Mouse (Mus musculus) midbrain, embryonic 13.5 days (tissue): ENCODE measurements at regions not wholly inside any gene's neighbourhood (a gene's known extent, or its start where the extent isn't known, plus 50 kb on each side); places are given as distances from the start of the nearest gene placed in this dataset.

Experiments
- ATAC-seq: fragments of 200-750 bp; cut with Nextera tagmentation; 2 replicates; pipeline ENCODE4 v1.8.0; 2017; ENCODE audit warnings: mild to moderate bottlenecking, moderate TSS enrichment, moderate library complexity
- H3K27ac ChIP-seq: fragments of 300-500 bp; sonication (generic); 2 replicates; pipeline ENCODE4 v1.5.1; 2015; ENCODE audit warnings: inconsistent platforms, mild to moderate bottlenecking, moderate library complexity
- H3K27me3 ChIP-seq: fragments of 300-500 bp; sonication (generic); 2 replicates; pipeline ENCODE4 v1.6.1; 2015; ENCODE audit warnings: mild to moderate bottlenecking, inconsistent platforms
- H3K36me3 ChIP-seq: fragments of 300-500 bp; sonication (generic); 2 replicates; pipeline ENCODE4 v1.6.1; 2015; ENCODE audit warnings: mild to moderate bottlenecking, inconsistent platforms
- H3K4me1 ChIP-seq: fragments of 300-500 bp; sonication (generic); replicated peaks from 2 replicates; pipeline ENCODE4 v1.6.1; 2015; ENCODE audit warnings: inconsistent platforms
- H3K4me2 ChIP-seq: fragments of 300-500 bp; sonication (generic); replicated peaks from 2 replicates; pipeline ENCODE4 v1.6.1; 2015; ENCODE audit warnings: moderate library complexity, mild to moderate bottlenecking, inconsistent platforms
- H3K4me3 ChIP-seq: fragments of 300-500 bp; sonication (generic); replicated peaks from 2 replicates; pipeline ENCODE4 v1.5.1; 2015; ENCODE audit warnings: mild to moderate bottlenecking, inconsistent platforms
- H3K9ac ChIP-seq: fragments of 300-500 bp; sonication (generic); replicated peaks from 2 replicates; pipeline ENCODE4 v1.6.1; 2015; ENCODE audit warnings: mild to moderate bottlenecking, inconsistent platforms
- H3K9me3 ChIP-seq: fragments of 300-500 bp; sonication (generic); 2 replicates; pipeline ENCODE4 v1.6.1; 2016; ENCODE audit warnings: mild to moderate bottlenecking, inconsistent platforms
- WGBS: fragments of 180-500 bp; shearing (Covaris S2); methylation state at CpG from one replicate; pipeline ENCODE4 v1.1.7; 2015; 5-methylcytosine and 5-hydroxymethylcytosine counted together

DNA sequence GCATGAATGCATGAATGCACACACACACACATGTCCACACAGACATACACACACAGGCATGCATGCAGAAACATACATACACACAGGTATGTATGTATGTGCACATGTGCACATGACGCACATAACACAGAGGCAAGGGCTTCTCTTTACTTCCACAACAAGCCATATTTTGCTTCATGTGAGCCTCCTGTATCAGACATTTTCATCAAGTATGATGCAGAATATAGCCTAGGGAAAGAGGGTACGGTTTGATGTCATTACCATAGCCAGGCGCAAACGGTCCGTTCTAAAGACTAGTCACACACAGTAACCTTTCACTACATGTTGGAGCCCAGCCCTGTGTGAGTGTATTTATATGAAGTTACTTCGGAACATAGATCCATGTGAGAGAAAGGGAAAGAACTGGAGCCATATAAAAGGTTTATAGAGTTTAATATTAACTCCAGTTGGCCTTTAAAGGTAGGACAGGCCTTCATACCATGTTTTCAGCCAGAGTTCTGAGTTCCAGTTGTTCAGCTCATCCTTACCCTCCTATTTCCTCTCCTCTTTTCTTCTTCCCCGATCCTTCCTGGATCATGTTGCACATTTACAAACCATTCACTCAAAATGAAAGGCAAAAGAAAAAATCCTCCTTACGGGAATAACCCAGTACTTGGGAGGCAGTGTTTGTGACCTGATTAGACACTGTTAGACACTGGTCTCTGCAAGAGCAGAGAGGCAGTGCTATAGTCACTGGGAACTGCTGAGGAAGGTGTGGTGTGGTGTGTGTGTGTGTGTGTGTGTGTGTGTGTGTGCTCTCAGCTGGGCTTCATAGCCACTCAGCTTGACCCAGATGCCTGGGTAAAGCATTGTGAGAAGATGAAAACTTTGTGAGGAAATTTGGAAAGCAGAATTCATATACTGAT lies 434.1 kb upstream of the Ccnh start:
- Histone ChIP-seq H3K27ac (0 out of 2 replicates have a peak overlapping the region, but pooled peaks have one; percentile 48), H3K4me2 (no peak overlapping the region), H3K4me3 (no peak overlapping the region), H3K9ac (no peak overlapping the region), H3K9me3 (no peaks in the 10 kb centered on the region), H3K4me1 (peaks cover 13% of the 10 kb centered on the region), H3K36me3 (no peaks in the 10 kb centered on the region), H3K27me3 (no peaks in the 10 kb centered on the region)
- no peak for ATAC-seq
- WGBS, result 80% methylated on average over 8 of the region's 8 CpGs

DNA sequence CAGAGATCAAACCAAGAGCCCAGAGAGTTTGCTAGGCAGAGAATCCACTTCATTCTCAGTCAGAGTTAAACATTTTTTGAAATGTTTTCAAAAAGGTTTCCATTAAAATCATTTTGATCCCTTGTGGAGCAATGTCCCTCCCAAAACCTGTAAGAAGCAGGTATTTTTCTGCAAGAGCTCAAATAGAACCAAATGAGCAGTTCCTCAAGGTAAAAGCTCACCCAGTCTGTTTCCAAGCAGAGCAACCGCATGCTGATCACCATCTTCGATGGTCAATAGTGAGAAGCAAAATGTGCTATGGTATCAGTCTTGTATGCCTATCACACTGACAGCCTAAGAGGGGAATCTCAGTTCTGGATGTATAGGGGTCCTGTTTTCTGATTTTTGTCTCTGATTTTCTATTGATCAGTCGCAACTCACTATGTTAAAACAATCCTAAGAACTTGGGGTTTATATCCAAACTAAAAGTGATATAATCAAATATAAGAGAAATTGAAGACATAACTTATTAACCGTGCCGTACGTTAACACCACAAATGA lies 432.3 kb upstream of the Ccnh start:
- 0 out of 2 replicates have a peak overlapping the region, but pooled peaks have one; percentile 30 for H3K27ac ChIP-seq

DNA sequence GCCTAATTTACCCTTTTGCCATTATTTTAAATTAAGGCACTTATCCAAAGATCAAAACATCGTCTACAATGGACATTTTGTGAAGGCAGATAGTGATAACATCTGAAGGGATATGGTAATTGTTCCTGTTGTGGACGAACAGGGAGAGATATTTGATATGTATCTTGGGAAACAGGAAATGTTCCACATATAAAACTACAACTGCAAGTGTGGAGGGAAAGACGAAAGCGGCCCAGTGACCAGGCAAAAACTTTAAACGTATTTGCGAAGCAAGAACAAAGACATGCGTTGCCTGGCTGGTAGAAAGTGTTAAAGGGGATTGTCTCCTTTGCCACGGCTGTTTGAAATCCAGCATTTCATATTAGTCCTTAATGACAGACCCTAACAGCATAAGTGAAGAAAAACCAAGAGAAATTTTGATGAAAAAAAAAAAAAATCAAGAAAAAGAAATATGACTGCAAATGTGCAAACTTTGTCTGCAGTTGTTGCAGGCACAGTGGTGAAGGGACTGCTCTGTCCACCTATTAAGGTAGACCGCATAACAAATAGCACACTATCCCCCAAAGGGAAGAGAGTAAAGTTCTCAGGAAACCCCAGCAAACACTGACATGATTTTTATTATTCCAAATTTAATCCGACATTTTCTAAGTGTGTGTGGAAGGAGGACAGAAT lies 431.2 kb upstream of the Ccnh start:
- Histone ChIP-seq H3K27me3 (no peaks in the 10 kb centered on the region), H3K9ac (peak overlapping the region; percentile 48; the same call in 1 of the 2 replicates), H3K27ac (peak overlapping the region; percentile 61), H3K4me1 (peaks cover 13% of the 10 kb centered on the region), H3K36me3 (no peaks in the 10 kb centered on the region), H3K9me3 (no peaks in the 10 kb centered on the region), H3K4me3 (no peak overlapping the region), H3K4me2 (peak overlapping the region; percentile 35)
- 16% methylated on average over 10 of the region's 10 CpGs for WGBS
- ATAC-seq, result peak; percentile 86

More for the DNA sequence above, 432.3 kb upstream of the Ccnh start:
- no peak for ATAC-seq
- Histone ChIP-seq H3K4me1 (peaks cover 13% of the 10 kb centered on the region), H3K9me3 (no peaks in the 10 kb centered on the region), H3K4me2 (no peak overlapping the region), H3K4me3 (no peak overlapping the region), H3K27me3 (no peaks in the 10 kb centered on the region), H3K9ac (no peak overlapping the region), H3K36me3 (no peaks in the 10 kb centered on the region)
- WGBS, result 86% methylated on average over 6 of the region's 6 CpGs

DNA sequence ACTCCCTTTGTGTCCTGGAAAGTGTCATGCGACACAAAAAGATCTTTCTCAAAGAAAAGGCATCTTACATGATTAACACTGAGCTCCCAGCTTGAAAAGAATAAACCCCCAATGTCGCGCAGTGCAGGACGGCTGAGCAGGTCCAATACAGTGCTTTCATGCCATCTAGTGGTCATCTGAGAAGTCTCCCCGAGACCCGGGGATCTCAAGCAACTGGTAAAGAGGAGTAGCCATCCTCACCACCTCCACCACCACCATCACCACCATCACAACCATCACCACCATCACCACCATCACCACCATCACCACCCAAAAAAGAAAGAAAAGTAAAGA lies 430.7 kb upstream of the Ccnh start:
- no peak overlapping the region for H3K4me3 ChIP-seq
- no peak overlapping the region for H3K9ac ChIP-seq
- 0% methylated on average over 6 of the region's 6 CpGs for WGBS

DNA sequence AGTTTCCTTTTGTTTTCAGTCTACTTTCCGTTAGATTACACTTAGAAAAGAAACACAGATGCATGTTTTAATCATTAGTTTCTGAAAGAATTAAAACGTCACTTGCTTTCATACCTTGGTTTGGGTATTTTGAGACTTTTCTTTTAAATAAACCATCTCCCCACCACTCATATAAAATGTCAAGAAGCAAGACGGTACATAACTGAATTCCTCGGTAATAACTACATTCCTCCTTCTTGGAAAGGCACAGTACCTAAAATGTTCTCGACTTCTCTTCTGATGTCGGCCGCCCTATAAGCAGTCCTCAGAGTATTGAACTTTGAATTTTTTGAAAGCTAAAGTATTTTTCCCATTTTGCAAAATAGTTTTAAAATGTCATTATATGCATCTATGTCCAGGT lies 430.1 kb upstream of the Ccnh start:
- no peak overlapping the region for H3K4me3 ChIP-seq
- no peak for ATAC-seq
- no peak overlapping the region for H3K4me2 ChIP-seq
- WGBS, result 66% methylated on average over 7 of the region's 7 CpGs
- H3K9ac ChIP-seq, result no peak overlapping the region
- no peaks in the 10 kb centered on the region for H3K36me3 ChIP-seq
- no peaks in the 10 kb centered on the region for H3K9me3 ChIP-seq
- peaks cover 13% of the 10 kb centered on the region for H3K4me1 ChIP-seq
- no peaks in the 10 kb centered on the region for H3K27me3 ChIP-seq
- H3K27ac ChIP-seq, result no peak overlapping the region

More for the DNA sequence above, 430.7 kb upstream of the Ccnh start:
- ATAC-seq, result peak; percentile 99
- H3K27me3 ChIP-seq, result no peaks in the 10 kb centered on the region
- H3K9me3 ChIP-seq, result no peaks in the 10 kb centered on the region
- H3K27ac ChIP-seq, result peak overlapping the region; percentile 61
- no peaks in the 10 kb centered on the region for H3K36me3 ChIP-seq
- peaks cover 13% of the 10 kb centered on the region for H3K4me1 ChIP-seq
- H3K4me2 ChIP-seq, result peak overlapping the region; percentile 35

DNA sequence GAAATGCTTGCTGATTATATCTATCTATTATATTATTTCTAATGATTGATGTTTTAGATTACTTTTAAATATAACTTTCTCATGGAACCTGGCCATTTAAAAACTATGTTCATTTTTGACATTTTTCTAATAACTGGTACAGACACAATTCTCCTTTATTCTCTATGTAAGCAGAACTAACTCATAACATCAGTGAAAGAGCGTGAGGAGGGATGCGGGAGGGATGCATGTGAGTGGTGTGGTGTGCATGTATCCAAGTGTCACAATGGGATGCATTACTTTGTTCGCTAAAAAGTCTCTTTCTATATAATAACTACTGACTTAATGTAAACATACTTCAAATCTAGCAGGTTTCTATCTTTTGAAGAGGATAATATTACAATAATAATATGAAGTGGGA lies 428.7 kb upstream of the Ccnh start:
- Histone ChIP-seq H3K4me1 (peaks cover 13% of the 10 kb centered on the region), H3K27ac (no peak overlapping the region), H3K4me2 (no peak overlapping the region), H3K9me3 (no peaks in the 10 kb centered on the region), H3K9ac (no peak overlapping the region), H3K4me3 (no peak overlapping the region), H3K36me3 (no peaks in the 10 kb centered on the region), H3K27me3 (no peaks in the 10 kb centered on the region)
- no peak for ATAC-seq
- WGBS, result 52% methylated on average over 3 of the region's 3 CpGs

DNA sequence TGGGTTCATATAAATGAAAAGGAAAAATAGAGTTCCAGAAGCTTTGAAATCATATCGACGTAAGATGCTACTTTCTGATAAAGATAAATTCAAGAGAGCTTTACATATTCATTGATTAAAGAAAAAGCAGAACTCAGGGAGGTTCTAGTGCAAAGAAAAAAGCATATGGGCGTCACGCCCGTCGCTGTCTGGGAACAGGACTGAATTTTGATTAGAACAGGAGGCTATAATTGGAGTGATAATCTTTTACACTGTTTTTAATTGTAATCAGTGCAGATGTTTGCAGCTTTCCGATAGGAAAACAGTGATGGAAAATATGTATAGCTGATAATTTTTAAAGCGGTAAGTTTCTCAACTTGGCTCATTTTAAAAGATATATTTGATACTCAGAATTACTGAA lies 428.2 kb upstream of the Ccnh start:
- H3K27me3 ChIP-seq, result no peaks in the 10 kb centered on the region

DNA sequence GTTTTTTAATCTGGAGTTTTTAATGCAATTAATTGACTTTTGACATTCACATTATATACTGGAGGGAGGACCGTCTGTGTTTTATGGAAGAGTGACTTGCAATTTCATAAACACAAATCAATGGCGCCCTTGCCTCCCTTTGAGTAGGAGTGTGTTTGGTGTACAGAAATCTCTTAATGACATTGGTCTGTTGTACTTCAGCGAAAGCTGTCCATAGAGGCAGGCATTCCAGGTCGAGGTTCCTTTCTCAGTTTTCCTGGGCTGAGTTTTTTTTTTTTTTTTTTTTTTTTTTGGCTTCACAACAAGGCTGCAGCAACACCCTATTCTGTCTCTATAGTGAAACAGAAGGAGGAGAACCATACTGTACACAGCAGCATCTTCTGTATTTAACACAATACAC lies 427.4 kb upstream of the Ccnh start:
- H3K4me2 ChIP-seq, result no peak overlapping the region
- no peaks in the 10 kb centered on the region for H3K27me3 ChIP-seq
- peaks cover 12% of the 10 kb centered on the region for H3K4me1 ChIP-seq
- 61% methylated on average over 4 of the region's 4 CpGs for WGBS
- no peak overlapping the region for H3K27ac ChIP-seq
- no peak overlapping the region for H3K9ac ChIP-seq
- no peak overlapping the region for H3K4me3 ChIP-seq
- no peak for ATAC-seq
- H3K9me3 ChIP-seq, result no peaks in the 10 kb centered on the region
- H3K36me3 ChIP-seq, result no peaks in the 10 kb centered on the region

More for the DNA sequence above, 428.2 kb upstream of the Ccnh start:
- H3K9me3 ChIP-seq, result no peaks in the 10 kb centered on the region
- no peak overlapping the region for H3K9ac ChIP-seq
- no peak overlapping the region for H3K4me3 ChIP-seq
- WGBS, result 37% methylated on average over 8 of the region's 8 CpGs
- H3K36me3 ChIP-seq, result no peaks in the 10 kb centered on the region
- ATAC-seq, result no peak
- no peak overlapping the region for H3K27ac ChIP-seq
- H3K4me2 ChIP-seq, result no peak overlapping the region
- peaks cover 13% of the 10 kb centered on the region for H3K4me1 ChIP-seq

DNA sequence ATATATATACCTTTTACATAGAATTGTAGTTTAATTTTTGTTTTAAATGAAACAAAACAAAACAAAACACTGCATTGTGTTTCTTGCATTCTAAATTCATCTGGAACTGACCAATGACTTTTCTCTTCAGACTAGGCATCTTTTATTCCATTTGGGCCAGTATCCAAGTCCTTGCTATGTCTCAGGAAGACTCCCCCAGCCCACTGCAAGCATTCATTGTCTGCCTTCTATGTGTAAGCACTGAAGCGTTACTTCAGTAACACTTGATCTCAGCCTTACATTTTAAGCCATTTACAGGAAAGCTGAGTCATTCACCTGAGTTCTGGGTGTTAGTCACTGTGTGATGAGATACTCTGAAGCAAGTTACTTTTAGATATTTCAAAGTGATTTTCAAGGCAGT lies 425.3 kb upstream of the Ccnh start:
- Histone ChIP-seq H3K9ac (no peak overlapping the region), H3K4me3 (no peak overlapping the region), H3K36me3 (no peaks in the 10 kb centered on the region), H3K4me1 (no peaks in the 10 kb centered on the region), H3K27ac (no peak overlapping the region), H3K9me3 (no peaks in the 10 kb centered on the region), H3K4me2 (no peak overlapping the region), H3K27me3 (no peaks in the 10 kb centered on the region)
- no peak for ATAC-seq
- 65% methylated on average over 1 of the region's 1 CpGs for WGBS

DNA sequence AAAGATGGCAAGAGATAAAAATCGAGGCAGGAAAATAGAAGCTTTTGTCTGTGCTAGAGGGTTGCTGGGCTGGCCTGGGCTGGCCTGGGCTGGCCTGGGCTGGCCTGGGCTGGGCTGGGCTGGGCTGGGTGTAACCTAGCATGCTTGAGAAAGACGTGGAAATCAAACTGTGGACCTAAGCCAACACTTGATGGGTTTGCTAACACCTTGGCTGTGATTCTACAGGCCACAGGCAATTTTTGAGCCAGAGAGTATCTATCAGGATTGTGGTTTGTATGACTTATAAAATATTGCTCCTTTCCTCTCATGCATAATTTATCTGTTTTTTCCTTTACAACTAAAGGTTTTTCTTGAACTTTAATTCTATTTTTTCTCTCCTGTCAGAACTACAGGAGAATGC lies 417.3 kb upstream of the Ccnh start:
- 64% methylated on average over 2 of the region's 2 CpGs for WGBS
- Histone ChIP-seq H3K4me1 (no peaks in the 10 kb centered on the region), H3K9me3 (no peaks in the 10 kb centered on the region), H3K4me2 (no peak overlapping the region), H3K27ac (no peak overlapping the region), H3K9ac (no peak overlapping the region), H3K36me3 (no peaks in the 10 kb centered on the region), H3K27me3 (no peaks in the 10 kb centered on the region), H3K4me3 (no peak overlapping the region)
- ATAC-seq, result no peak

DNA sequence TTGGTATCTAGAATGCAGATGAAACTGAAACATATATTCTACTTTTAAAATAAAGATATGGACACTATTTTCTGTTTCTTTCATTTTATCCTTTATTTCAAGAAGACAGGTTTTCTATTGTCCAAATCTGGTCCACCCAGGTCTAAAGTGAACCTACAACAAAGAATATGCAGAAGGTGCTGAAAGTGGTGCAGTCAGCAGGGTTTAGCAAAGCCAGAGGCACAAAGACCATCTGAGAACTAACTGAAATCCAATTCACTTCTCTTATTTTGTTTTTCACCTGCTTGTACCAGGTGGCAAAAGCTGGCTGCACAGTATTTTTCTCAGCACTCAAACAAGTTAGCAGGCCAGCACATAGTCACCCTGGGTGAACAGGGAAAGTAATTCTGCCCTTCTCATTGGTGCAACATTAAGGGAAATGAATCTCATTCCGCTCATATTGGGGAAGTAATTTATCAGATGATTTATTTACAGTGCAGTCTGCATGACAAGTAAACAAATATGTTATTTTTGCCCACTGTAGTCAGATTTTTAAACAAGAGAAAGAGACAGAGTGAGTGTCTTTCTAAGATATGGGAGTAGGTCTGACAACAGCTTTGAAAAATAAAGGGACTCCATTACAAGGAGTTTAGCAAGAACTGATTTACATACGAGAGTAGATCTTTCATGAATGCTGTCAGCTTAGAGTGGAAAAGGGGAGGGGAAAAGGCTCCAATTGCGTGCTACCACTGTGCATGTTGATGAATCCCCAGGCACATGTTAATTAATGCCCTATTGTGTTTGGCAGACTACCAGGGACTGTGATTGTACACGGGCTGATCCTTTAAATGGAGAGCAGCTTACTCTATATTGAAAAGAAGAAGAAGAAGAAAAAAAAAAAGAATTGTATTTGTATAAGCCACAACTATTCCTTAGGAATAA lies 405.9 kb upstream of the Ccnh start:
- peak; percentile 99 for ATAC-seq
- 10% methylated on average over 4 of the region's 4 CpGs for WGBS
- Histone ChIP-seq H3K9me3 (no peaks in the 10 kb centered on the region), H3K27ac (peak overlapping the region; percentile 85), H3K4me1 (peaks cover 26% of the 10 kb centered on the region), H3K27me3 (no peaks in the 10 kb centered on the region), H3K36me3 (no peaks in the 10 kb centered on the region), H3K9ac (no peak overlapping the region), H3K4me2 (no peak overlapping the region), H3K4me3 (no peak overlapping the region)
